Mouse (Mus musculus): Measurements from ENCODE around the gene Mtss1l. TPM values are rescaled to one million over a fixed set of nuclear protein-coding genes. Genes with fewer than 3 reads are reported as not detected.

Gene Mtss1l
- polyA plus RNA-seq, 1 experiment from 2014 or later = 14.2 TPM

DNA sequence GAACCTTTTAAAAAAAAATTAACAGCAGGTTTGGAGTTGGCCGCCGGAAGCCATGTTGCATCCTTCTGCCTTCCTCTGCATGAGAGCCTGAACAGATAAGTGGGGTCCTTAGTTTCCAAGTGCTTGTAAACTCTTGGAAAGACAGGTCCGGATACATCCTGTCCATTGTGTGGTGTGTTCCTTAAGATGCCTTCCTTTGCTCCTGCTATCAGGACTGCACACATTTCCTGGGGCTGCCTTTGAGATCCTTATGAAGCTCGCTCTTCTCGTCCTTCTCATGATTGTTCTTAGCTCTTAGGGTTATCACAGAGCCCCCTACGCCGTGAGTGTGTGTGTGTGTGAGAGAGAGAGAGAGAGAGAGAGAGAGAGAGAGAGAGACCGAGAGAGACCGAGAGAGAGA is 31.3 kb upstream of the Mtss1l start:
- H3K27me3 ChIP-seq (ENCODE audit: control insufficient read depth, insufficient read depth, low read length) = no peaks in the 10 kb centered on the region
- ATAC-seq (ENCODE audit: insufficient number of reproducible peaks, insufficient read depth, low FRiP score, low read depth) = no peak
- no peak overlapping the region for H3K9ac ChIP-seq (replicated peaks; ENCODE audit: low read depth, low read length)
- WGBS = 86% methylated on average over 9 of the region's 9 CpGs
- H3K36me3 ChIP-seq (ENCODE audit: control insufficient read depth, insufficient read depth, low read length) = peaks cover 4% of the 10 kb centered on the region; the same call in 1 of the 2 replicates
- H3K27ac ChIP-seq (ENCODE audit: low read length) = no peak overlapping the region
- H3K4me1 ChIP-seq (ENCODE audit: control insufficient read depth, insufficient read depth, low read length) = 0 out of 2 replicates have a peak, but pooled peaks cover 3% of the 10 kb centered on the region
- H3K9me3 ChIP-seq (ENCODE audit: control insufficient read depth, low read depth, low read length) = no peaks in the 10 kb centered on the region
- no peak overlapping the region for H3K4me2 ChIP-seq (replicated peaks; ENCODE audit: low read depth, low read length)
- no peak overlapping the region for H3K4me3 ChIP-seq (ENCODE audit: low read depth, low read length)

- Histone ChIP-seq H3K4me2 (replicated peaks; ENCODE audit: low read depth, low read length) (no peak overlapping the region), H3K4me1 (ENCODE audit: control insufficient read depth, insufficient read depth, low read length) (no peaks in the 10 kb centered on the region), H3K4me3 (ENCODE audit: low read depth, low read length) (no peak overlapping the region), H3K36me3 (ENCODE audit: control insufficient read depth, insufficient read depth, low read length) (no peaks in the 10 kb centered on the region; the same call in 1 of the 2 replicates), H3K27me3 (ENCODE audit: control insufficient read depth, insufficient read depth, low read length) (no peaks in the 10 kb centered on the region), H3K9me3 (ENCODE audit: control insufficient read depth, low read depth, low read length) (no peaks in the 10 kb centered on the region), H3K9ac (replicated peaks; ENCODE audit: low read depth, low read length) (no peak overlapping the region), H3K27ac (ENCODE audit: low read length) (no peak overlapping the region)
- WGBS = 79% methylated on average over 5 of the region's 5 CpGs
- ATAC-seq (ENCODE audit: insufficient number of reproducible peaks, insufficient read depth, low FRiP score, low read depth) = no peak
These were observed 27.1 kb upstream of the Mtss1l start for GRCm38 (mm10) chr8:110694226-110694625.

DNA sequence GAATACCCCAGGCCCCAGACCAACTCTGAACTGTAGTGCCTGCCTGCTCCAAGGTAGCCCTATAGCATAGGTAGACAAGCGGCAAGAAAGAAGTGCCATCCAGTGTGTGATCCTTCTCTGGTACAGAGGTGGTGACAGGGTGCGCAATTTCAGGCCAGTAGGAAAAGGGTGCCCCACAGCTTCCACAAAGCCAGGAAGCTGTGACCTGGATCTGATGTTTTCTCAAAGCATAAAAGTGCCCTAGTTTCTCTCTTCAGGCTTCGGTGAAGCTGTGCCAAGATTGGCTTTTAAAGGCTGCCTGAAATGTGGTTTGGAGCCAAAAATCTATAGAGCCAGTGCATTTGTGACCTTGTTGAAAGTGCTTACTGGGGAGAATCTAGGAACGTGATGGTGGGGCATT is 26.4 kb upstream of the Mtss1l start:
- 79% methylated on average over 4 of the region's 4 CpGs for WGBS
- no peaks in the 10 kb centered on the region for H3K9me3 ChIP-seq (ENCODE audit: control insufficient read depth, low read depth, low read length)
- no peak overlapping the region for H3K4me2 ChIP-seq (replicated peaks; ENCODE audit: low read depth, low read length)
- H3K27me3 ChIP-seq (ENCODE audit: control insufficient read depth, insufficient read depth, low read length) = no peaks in the 10 kb centered on the region
- no peak overlapping the region for H3K4me3 ChIP-seq (ENCODE audit: low read depth, low read length)
- H3K36me3 ChIP-seq (ENCODE audit: control insufficient read depth, insufficient read depth, low read length) = no peaks in the 10 kb centered on the region; the same call in 1 of the 2 replicates
- ATAC-seq (ENCODE audit: insufficient number of reproducible peaks, insufficient read depth, low FRiP score, low read depth) = no peak
- H3K27ac ChIP-seq (ENCODE audit: low read length) = no peak overlapping the region
- H3K9ac ChIP-seq (replicated peaks; ENCODE audit: low read depth, low read length) = no peak overlapping the region
- no peaks in the 10 kb centered on the region for H3K4me1 ChIP-seq (ENCODE audit: control insufficient read depth, insufficient read depth, low read length)

GRCm38 (mm10) chr8:110695431-110695830 is 25.8 kb upstream of the Mtss1l start:
- Histone ChIP-seq H3K4me3 (ENCODE audit: low read depth, low read length) (no peak overlapping the region), H3K27me3 (ENCODE audit: control insufficient read depth, insufficient read depth, low read length) (no peaks in the 10 kb centered on the region), H3K4me2 (replicated peaks; ENCODE audit: low read depth, low read length) (no peak overlapping the region), H3K9me3 (ENCODE audit: control insufficient read depth, low read depth, low read length) (no peaks in the 10 kb centered on the region), H3K27ac (ENCODE audit: low read length) (no peak overlapping the region), H3K36me3 (ENCODE audit: control insufficient read depth, insufficient read depth, low read length) (no peaks in the 10 kb centered on the region; the same call in 1 of the 2 replicates), H3K9ac (replicated peaks; ENCODE audit: low read depth, low read length) (no peak overlapping the region), H3K4me1 (ENCODE audit: control insufficient read depth, insufficient read depth, low read length) (no peaks in the 10 kb centered on the region)
- 84% methylated on average over 5 of the region's 5 CpGs for WGBS
- ATAC-seq (ENCODE audit: insufficient number of reproducible peaks, insufficient read depth, low FRiP score, low read depth) = no peak

GRCm38 (mm10) chr8:110696051-110696450 is 25.2 kb upstream of the Mtss1l start:
- H3K36me3 ChIP-seq (ENCODE audit: control insufficient read depth, insufficient read depth, low read length) = no peaks in the 10 kb centered on the region; the same call in 1 of the 2 replicates
- 85% methylated on average over 4 of the region's 4 CpGs for WGBS
- H3K4me3 ChIP-seq (ENCODE audit: low read depth, low read length) = no peak overlapping the region
- H3K4me1 ChIP-seq (ENCODE audit: control insufficient read depth, insufficient read depth, low read length) = no peaks in the 10 kb centered on the region
- H3K4me2 ChIP-seq (replicated peaks; ENCODE audit: low read depth, low read length) = no peak overlapping the region
- no peak for ATAC-seq (ENCODE audit: insufficient number of reproducible peaks, insufficient read depth, low FRiP score, low read depth)
- no peak overlapping the region; the same call in 1 of the 2 replicates for H3K27ac ChIP-seq (ENCODE audit: low read length)
- no peak overlapping the region for H3K9ac ChIP-seq (replicated peaks; ENCODE audit: low read depth, low read length)
- no peaks in the 10 kb centered on the region for H3K9me3 ChIP-seq (ENCODE audit: control insufficient read depth, low read depth, low read length)
- H3K27me3 ChIP-seq (ENCODE audit: control insufficient read depth, insufficient read depth, low read length) = no peaks in the 10 kb centered on the region

DNA sequence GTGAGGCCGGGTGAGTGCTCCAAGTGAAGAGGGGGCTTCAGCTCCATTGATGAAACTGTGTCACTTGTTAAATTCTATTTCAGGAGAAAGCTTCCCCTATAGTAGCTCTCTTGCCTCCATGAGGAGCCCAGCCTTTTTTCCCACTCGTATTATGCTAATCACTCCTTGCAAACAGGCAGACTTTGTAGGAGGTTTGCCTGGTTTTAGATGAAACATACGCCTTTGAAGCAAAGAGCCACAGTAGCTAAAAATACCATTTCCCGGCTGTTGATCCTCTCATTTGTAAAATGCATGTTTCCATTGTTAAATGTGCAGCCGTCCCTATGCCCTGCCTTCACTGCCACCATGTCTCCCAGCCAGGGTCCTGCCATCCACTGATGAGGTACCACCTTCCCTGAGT is 23.7 kb upstream of the Mtss1l start:
- Histone ChIP-seq H3K4me1 (ENCODE audit: control insufficient read depth, insufficient read depth, low read length) (0 out of 2 replicates have a peak, but pooled peaks cover 6% of the 10 kb centered on the region), H3K4me2 (replicated peaks; ENCODE audit: low read depth, low read length) (no peak overlapping the region), H3K36me3 (ENCODE audit: control insufficient read depth, insufficient read depth, low read length) (no peaks in the 10 kb centered on the region; the same call in 1 of the 2 replicates), H3K4me3 (ENCODE audit: low read depth, low read length) (no peak overlapping the region), H3K27me3 (ENCODE audit: control insufficient read depth, insufficient read depth, low read length) (no peaks in the 10 kb centered on the region), H3K9me3 (ENCODE audit: control insufficient read depth, low read depth, low read length) (no peaks in the 10 kb centered on the region), H3K27ac (ENCODE audit: low read length) (no peak overlapping the region), H3K9ac (replicated peaks; ENCODE audit: low read depth, low read length) (no peak overlapping the region)
- WGBS = 82% methylated on average over 5 of the region's 5 CpGs
- ATAC-seq (ENCODE audit: insufficient number of reproducible peaks, insufficient read depth, low FRiP score, low read depth) = no peak

DNA sequence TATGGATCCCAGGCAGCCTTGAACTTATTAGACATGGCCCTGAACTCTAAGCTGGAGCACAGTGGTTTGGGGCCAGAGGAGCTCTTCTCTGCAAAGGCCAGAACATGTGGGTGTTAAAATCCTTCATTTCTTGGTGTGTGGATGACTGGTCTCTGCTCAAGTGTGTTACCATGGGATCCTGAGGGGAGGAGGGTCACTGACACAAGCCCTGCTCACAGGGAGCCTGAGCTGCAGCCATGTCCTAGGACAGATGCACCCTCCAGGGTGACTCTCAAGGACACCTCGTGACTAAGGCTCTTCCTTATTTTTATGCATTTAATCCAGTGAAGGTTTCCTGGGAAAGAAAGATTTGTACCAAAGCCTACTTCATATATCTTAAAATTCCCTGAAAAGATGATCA is 23.2 kb upstream of the Mtss1l start:
- no peaks in the 10 kb centered on the region for H3K27me3 ChIP-seq (ENCODE audit: control insufficient read depth, insufficient read depth, low read length)
- ATAC-seq (ENCODE audit: insufficient number of reproducible peaks, insufficient read depth, low FRiP score, low read depth) = no peak
- H3K4me2 ChIP-seq (replicated peaks; ENCODE audit: low read depth, low read length) = no peak overlapping the region
- H3K27ac ChIP-seq (ENCODE audit: low read length) = no peak overlapping the region
- WGBS = 66% methylated on average over 1 of the region's 1 CpGs
- peaks cover 7% of the 10 kb centered on the region; the same call in 1 of the 2 replicates for H3K4me1 ChIP-seq (ENCODE audit: control insufficient read depth, insufficient read depth, low read length)
- no peaks in the 10 kb centered on the region for H3K9me3 ChIP-seq (ENCODE audit: control insufficient read depth, low read depth, low read length)
- H3K4me3 ChIP-seq (ENCODE audit: low read depth, low read length) = no peak overlapping the region
- H3K9ac ChIP-seq (replicated peaks; ENCODE audit: low read depth, low read length) = no peak overlapping the region
- H3K36me3 ChIP-seq (ENCODE audit: control insufficient read depth, insufficient read depth, low read length) = no peaks in the 10 kb centered on the region

GRCm38 (mm10) chr8:110699501-110699900 is 21.8 kb upstream of the Mtss1l start:
- no peak for ATAC-seq (ENCODE audit: insufficient number of reproducible peaks, insufficient read depth, low FRiP score, low read depth)
- Histone ChIP-seq H3K4me1 (ENCODE audit: control insufficient read depth, insufficient read depth, low read length) (peaks cover 20% of the 10 kb centered on the region), H3K4me2 (replicated peaks; ENCODE audit: low read depth, low read length) (no peak overlapping the region), H3K27me3 (ENCODE audit: control insufficient read depth, insufficient read depth, low read length) (no peaks in the 10 kb centered on the region), H3K9ac (replicated peaks; ENCODE audit: low read depth, low read length) (no peak overlapping the region), H3K27ac (ENCODE audit: low read length) (no peak overlapping the region), H3K36me3 (ENCODE audit: control insufficient read depth, insufficient read depth, low read length) (no peaks in the 10 kb centered on the region), H3K4me3 (ENCODE audit: low read depth, low read length) (no peak overlapping the region), H3K9me3 (ENCODE audit: control insufficient read depth, low read depth, low read length) (no peaks in the 10 kb centered on the region)
- 80% methylated on average over 7 of the region's 7 CpGs for WGBS

DNA sequence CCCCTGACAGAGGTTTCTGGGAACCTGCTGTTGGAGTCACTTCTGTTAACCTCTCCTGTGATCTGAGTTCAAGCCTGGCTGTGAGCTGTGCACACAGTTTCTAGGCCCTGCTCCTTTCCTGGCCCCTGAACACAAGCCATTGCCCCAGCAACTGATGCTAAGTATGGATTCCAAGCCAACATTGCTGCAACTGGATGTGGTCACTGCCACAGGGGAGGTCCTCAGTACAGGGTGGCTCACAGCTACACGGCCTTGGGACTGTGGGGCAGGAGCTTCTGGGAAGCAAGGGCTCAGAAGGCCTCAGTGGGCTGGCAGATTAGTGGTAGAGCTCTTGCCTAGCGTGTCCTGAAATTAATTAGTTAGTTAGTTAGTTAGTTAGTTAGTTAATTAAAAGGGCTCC is 20.7 kb upstream of the Mtss1l start:
- no peaks in the 10 kb centered on the region for H3K9me3 ChIP-seq (ENCODE audit: control insufficient read depth, low read depth, low read length)
- WGBS = 93% methylated on average over 2 of the region's 2 CpGs
- no peak overlapping the region for H3K9ac ChIP-seq (replicated peaks; ENCODE audit: low read depth, low read length)
- no peaks in the 10 kb centered on the region for H3K27me3 ChIP-seq (ENCODE audit: control insufficient read depth, insufficient read depth, low read length)
- no peak overlapping the region for H3K27ac ChIP-seq (ENCODE audit: low read length)
- no peaks in the 10 kb centered on the region for H3K36me3 ChIP-seq (ENCODE audit: control insufficient read depth, insufficient read depth, low read length)
- H3K4me1 ChIP-seq (ENCODE audit: control insufficient read depth, insufficient read depth, low read length) = peaks cover 22% of the 10 kb centered on the region
- H3K4me2 ChIP-seq (replicated peaks; ENCODE audit: low read depth, low read length) = no peak overlapping the region
- ATAC-seq (ENCODE audit: insufficient number of reproducible peaks, insufficient read depth, low FRiP score, low read depth) = no peak
- H3K4me3 ChIP-seq (ENCODE audit: low read depth, low read length) = no peak overlapping the region

Measured in stomach, embryonic 14.5 days (tissue).